Mouse (Mus musculus) hindbrain, embryonic 16.5 days (tissue): ENCODE measurements around the gene Snx14. TPM values are rescaled to one million over a fixed set of nuclear protein-coding genes. Genes with fewer than 3 reads are reported as not detected.

ENCODE experiments used
- ATAC-seq: fragments of 200-750 bp; cut with Nextera tagmentation; 2 replicates; pipeline ENCODE4 v1.8.0; 2017; ENCODE audit warnings: moderate TSS enrichment, moderate library complexity
- H3K27ac ChIP-seq: fragments of 300-500 bp; sonication (generic); 2 replicates; pipeline ENCODE4 v1.5.1; 2014; ENCODE audit warnings: low read depth, mild to moderate bottlenecking, control low read depth, low read length, moderate library complexity
- H3K27me3 ChIP-seq: fragments of 300-500 bp; sonication (generic); replicated peaks from 2 replicates; pipeline ENCODE4 v1.6.1; 2014; ENCODE audit warnings: low read length; ENCODE audit not compliant: control insufficient read depth, insufficient read depth
- H3K36me3 ChIP-seq: fragments of 300-500 bp; sonication (generic); 2 replicates; pipeline ENCODE4 v1.6.1; 2014; ENCODE audit warnings: mild to moderate bottlenecking, low read length, moderate library complexity, mixed read lengths; ENCODE audit not compliant: control insufficient read depth, insufficient read depth
- H3K4me1 ChIP-seq: fragments of 300-500 bp; sonication (generic); 2 replicates; pipeline ENCODE4 v1.6.1; 2014; ENCODE audit warnings: low read depth, low read length; ENCODE audit not compliant: control insufficient read depth, insufficient read depth
- H3K4me2 ChIP-seq: fragments of 300-500 bp; sonication (generic); 2 replicates; pipeline ENCODE4 v1.6.1; 2014; ENCODE audit warnings: mild to moderate bottlenecking, low read length, control low read depth, moderate library complexity
- H3K4me3 ChIP-seq: fragments of 300-500 bp; sonication (generic); 2 replicates; pipeline ENCODE4 v1.5.1; 2014; ENCODE audit warnings: mild to moderate bottlenecking, low read length, control low read depth, moderate library complexity
- H3K9ac ChIP-seq: fragments of 300-500 bp; sonication (generic); 2 replicates; pipeline ENCODE4 v1.6.1; 2014; ENCODE audit warnings: low read depth, mild to moderate bottlenecking, control low read depth, low read length, moderate library complexity
- H3K9me3 ChIP-seq: fragments of 300-500 bp; sonication (generic); 2 replicates; pipeline ENCODE4 v1.6.1; 2014; ENCODE audit warnings: mild to moderate bottlenecking, low read length, moderate library complexity; ENCODE audit not compliant: control insufficient read depth
- WGBS: fragments of 180-500 bp; shearing (Covaris S2); extraction: QIAGEN DNeasy Blood & Tissue Kit; methylation state at CpG from one replicate; pipeline ENCODE4 v1.1.7; 2014; 5-methylcytosine and 5-hydroxymethylcytosine counted together
- polyA plus RNA-seq: library from polyadenylated mRNA; unstranded; fragments of >200 nt; fragmentation: Nextera tagmentation; extraction: Ambion mirVana; gene quantifications from 2 replicates; pipeline ENCODE4 v1.2.1, GENCODE M21; 2015

The Snx14 gene
- polyA plus RNA-seq, 1 experiment from 2014 or later, result 41.1 TPM

DNA sequence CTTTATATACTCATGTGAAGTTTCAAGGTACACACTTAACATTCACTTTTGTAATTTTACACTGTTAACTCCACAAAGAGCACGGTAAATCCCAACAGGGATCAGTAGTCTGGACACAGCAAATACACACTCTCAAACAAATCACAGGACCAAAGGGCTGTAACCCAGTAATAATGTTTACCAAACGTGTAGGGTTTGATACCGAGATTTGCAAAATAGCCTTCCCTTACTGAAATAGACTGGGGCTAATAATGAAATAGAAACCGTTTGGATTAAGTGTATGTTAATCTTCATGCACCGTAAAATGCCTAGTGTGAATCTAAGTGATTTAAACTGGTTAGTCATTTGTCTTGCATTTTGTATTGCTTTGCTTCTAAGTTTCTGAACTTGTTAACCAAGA is 1.2 kb upstream of the Snx14 start:
- Histone ChIP-seq H3K27me3 (no peaks in the 10 kb centered on the region), H3K4me1 (peaks cover 16% of the 10 kb centered on the region), H3K9ac (no peak overlapping the region), H3K36me3 (no peaks in the 10 kb centered on the region), H3K4me3 (no peak overlapping the region), H3K4me2 (peak overlapping the region; percentile 83; the same call in 1 of the 2 replicates), H3K9me3 (no peaks in the 10 kb centered on the region), H3K27ac (no peak overlapping the region)
- ATAC-seq, result no peak
- WGBS, result 24% methylated on average over 5 of the region's 5 CpGs

DNA sequence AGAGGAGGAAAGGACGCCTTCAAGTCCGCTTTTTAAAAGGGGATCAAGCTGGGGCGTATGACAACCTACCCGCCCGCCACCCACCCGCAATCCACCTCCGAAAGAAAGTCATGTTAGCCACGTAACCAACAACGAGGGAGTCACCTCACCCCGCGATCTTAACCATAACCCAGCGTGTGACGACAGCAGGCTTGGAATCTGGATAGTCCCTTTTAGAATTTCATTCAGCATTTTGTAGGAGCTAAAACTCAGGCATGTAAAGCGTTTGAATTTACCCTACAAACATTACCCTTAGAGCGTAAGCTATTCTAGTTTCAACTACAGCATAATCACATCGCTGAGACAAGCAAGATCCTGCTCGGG is 461 bp upstream of the Snx14 start:
- peak overlapping the region; percentile 83 for H3K4me2 ChIP-seq
- under 1% methylated on average over 17 of the region's 17 CpGs for WGBS
- no peaks in the 10 kb centered on the region for H3K27me3 ChIP-seq
- H3K4me1 ChIP-seq, result peaks cover 16% of the 10 kb centered on the region
- peak overlapping the region; percentile 79 for H3K9ac ChIP-seq
- H3K9me3 ChIP-seq, result no peaks in the 10 kb centered on the region
- H3K27ac ChIP-seq, result peak overlapping the region; percentile 84
- H3K4me3 ChIP-seq, result peak overlapping the region; percentile 80
- H3K36me3 ChIP-seq, result no peaks in the 10 kb centered on the region
- ATAC-seq, result no peak

DNA sequence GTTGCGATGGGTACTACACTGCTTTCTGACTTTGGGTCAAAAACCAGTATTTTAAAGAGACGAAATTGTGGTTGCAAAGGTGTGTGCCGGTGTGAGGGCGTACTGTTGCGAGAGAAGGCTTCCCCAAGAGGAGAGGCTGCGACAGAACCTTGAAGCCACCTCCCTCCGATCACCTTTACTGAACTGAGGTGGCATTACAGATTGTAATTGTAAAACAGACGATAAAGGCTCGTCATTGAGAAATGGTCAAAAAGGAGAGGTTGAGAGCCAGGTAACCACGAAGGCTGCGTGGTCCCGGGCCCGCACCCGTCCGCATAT is 562 bp downstream of the Snx14 start:
- Histone ChIP-seq H3K4me1 (peaks cover 16% of the 10 kb centered on the region), H3K27ac (peak overlapping the region; percentile 84), H3K4me2 (peak overlapping the region; percentile 83), H3K36me3 (no peaks in the 10 kb centered on the region), H3K4me3 (peak overlapping the region; percentile 80), H3K9ac (peak overlapping the region; percentile 79), H3K9me3 (no peaks in the 10 kb centered on the region), H3K27me3 (no peaks in the 10 kb centered on the region)
- WGBS, result under 1% methylated on average over 15 of the region's 15 CpGs
- peak; percentile 10 for ATAC-seq

DNA sequence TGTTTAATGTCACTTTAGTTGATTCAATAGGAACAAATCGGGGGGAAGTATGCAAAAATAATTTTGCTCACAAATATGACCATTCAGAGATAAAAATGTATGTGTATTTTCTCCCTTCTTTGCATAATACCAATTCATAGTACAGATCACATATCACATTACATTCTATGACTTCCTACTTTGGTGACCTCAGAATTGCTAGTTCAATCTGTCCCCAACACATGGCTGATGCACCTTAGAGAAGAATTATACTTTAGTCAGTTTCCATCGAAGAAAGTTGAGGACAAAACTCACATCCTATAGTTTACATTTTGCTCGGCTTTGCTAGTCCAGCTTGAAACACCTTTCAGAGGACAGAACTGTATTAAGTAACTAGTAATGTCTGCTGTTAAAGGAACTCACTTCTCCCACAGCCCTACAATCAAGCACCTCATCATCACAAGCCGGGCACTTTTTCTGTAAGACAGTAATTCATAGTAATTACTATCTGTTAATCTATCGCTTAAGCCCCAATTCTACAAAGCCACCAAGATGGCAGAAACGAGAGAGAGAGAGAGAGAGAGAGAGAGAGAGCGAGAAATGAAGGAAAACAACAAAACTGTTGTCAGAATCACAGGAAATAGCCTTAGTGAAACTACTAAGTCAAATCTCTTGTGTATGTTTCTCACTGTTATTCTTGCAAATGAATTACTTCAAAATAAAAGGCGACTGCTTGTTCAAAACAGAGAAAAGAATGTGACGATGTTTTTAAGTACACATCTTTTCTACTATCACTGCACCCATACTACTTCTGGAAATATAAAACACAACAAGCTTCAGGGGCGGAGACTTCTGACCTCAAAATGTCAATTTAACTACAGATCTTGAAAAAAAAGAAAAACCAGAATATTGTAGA is 1.2 kb downstream of the Snx14 start:
- WGBS, result 58% methylated on average over 10 of the region's 10 CpGs
- peaks cover 16% of the 10 kb centered on the region for H3K4me1 ChIP-seq
- H3K4me2 ChIP-seq, result peak overlapping the region; percentile 83
- no peak overlapping the region; the same call in 1 of the 2 replicates for H3K27ac ChIP-seq
- no peak for ATAC-seq
- peak overlapping the region; percentile 79 for H3K9ac ChIP-seq
- no peaks in the 10 kb centered on the region for H3K36me3 ChIP-seq
- no peaks in the 10 kb centered on the region for H3K9me3 ChIP-seq
- no peaks in the 10 kb centered on the region for H3K27me3 ChIP-seq
- peak overlapping the region; percentile 80 for H3K4me3 ChIP-seq

DNA sequence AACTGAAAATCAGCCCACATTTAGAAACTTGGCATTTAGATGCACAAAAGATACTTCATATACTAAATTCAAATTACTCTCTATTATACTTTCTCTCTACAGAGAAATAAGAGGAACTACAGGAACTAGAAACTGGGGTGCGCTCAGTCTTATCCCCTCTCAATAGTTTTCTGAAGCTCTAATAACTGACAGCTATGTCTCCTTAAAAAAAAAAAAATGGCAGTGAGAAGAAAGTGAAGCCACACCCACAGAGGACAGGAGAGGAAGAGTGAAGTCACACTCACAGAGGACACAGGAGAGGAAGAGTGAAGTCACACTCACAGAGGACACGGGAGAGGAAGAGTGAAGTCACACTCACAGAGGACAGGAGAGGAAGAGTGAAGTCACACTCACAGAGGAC is 14.4 kb downstream of the Snx14 start:
- Histone ChIP-seq H3K4me3 (no peak overlapping the region), H3K4me1 (no peaks in the 10 kb centered on the region), H3K27ac (no peak overlapping the region), H3K27me3 (no peaks in the 10 kb centered on the region), H3K4me2 (no peak overlapping the region), H3K9me3 (no peaks in the 10 kb centered on the region), H3K36me3 (peaks cover 5% of the 10 kb centered on the region), H3K9ac (no peak overlapping the region)
- 92% methylated on average over 2 of the region's 2 CpGs for WGBS
- no peak for ATAC-seq

DNA sequence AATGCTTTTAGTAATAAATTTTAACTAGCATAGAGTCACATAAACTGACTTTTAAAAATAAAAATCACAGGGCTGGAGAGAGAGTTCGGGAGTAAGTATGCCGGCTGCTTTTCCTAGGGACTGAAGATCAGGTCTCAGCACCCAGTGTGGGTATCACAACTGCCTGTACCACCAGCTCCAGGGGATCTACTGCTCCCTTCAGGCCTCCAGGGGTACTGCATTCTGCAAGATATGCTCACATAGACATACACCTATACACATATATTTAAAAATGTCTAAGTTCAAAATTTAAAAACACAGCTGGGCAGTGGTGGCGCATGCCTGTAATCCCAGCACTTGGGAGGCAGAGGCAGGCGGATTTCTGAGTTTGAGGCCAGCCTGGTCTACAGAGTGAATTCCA is 16.3 kb downstream of the Snx14 start:
- WGBS, result 98% methylated on average over 4 of the region's 4 CpGs
- H3K4me1 ChIP-seq, result no peaks in the 10 kb centered on the region

DNA sequence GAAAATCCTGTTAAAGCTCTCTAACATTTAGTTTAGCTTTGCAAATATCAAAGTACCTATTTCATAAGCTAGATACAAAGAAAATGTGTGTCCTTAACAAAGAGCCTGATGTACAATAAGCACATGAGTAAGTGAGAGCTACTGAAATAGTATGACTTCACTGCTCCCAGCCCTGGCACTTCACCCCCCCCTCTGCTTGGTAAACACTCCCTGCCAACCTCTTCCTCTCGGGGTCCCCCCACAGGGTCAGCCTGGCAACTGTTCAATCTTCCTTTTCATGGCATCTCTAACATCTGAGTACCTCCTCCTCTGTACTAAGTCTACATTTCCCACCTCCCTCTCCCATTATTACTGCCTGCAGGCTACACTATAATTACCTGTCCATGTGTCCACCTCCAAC is 22.0 kb downstream of the Snx14 start:
- 67% methylated on average over 1 of the region's 1 CpGs for WGBS
- no peaks in the 10 kb centered on the region for H3K27me3 ChIP-seq
- H3K9me3 ChIP-seq, result no peaks in the 10 kb centered on the region
- no peak overlapping the region for H3K4me3 ChIP-seq
- H3K36me3 ChIP-seq, result peaks cover 13% of the 10 kb centered on the region
- H3K4me1 ChIP-seq, result no peaks in the 10 kb centered on the region
- ATAC-seq, result no peak
- H3K9ac ChIP-seq, result no peak overlapping the region
- no peak overlapping the region for H3K27ac ChIP-seq
- H3K4me2 ChIP-seq, result no peak overlapping the region

More for the DNA sequence above, 16.3 kb downstream of the Snx14 start:
- H3K9ac ChIP-seq, result no peak overlapping the region
- no peak overlapping the region for H3K4me3 ChIP-seq
- peaks cover 11% of the 10 kb centered on the region for H3K36me3 ChIP-seq
- no peaks in the 10 kb centered on the region for H3K27me3 ChIP-seq
- H3K9me3 ChIP-seq, result no peaks in the 10 kb centered on the region
- no peak overlapping the region for H3K4me2 ChIP-seq
- no peak overlapping the region for H3K27ac ChIP-seq
- ATAC-seq, result no peak

DNA sequence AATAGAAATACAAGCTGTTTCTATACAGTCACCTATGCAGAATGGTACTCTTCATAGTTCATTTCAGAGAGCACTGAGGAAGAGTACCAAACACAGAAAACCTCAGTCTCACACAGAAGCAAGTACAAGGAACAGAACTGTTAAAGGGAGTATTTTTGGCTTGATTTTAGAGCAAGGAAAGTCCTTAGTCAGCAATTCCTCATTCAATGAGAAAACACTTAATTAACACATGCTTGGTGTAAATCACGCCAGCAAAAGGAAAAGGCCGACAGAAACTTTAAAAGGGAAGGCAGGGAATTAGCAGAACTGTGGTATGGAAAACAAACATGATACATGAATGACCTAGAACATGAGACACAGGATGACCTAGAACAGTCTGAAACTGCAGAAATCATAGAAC is 28.8 kb downstream of the Snx14 start:
- WGBS, result 79% methylated on average over 2 of the region's 2 CpGs

DNA sequence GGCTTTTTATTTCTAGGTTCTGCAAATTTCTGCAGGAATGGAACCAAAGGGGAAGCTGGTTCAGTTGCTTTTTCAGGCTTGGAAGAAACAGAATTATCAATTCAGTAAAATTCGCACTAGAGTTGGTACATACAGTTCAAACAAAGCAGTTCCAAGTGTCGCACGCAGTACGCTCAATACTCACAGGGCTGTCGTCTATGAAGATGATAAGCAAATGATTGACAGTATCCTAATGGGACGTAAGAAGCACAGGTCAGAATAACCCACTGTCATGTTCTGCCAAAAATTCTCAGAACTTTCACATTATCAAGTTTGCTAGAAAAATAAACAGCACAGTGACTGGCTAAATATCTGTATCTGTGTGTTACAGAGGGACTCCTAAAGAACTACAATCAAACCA is 34.2 kb downstream of the Snx14 start:
- ATAC-seq, result no peak
- no peak overlapping the region for H3K27ac ChIP-seq
- 87% methylated on average over 6 of the region's 6 CpGs for WGBS
- no peak overlapping the region for H3K9ac ChIP-seq
- no peak overlapping the region for H3K4me3 ChIP-seq
- H3K9me3 ChIP-seq, result no peaks in the 10 kb centered on the region
- H3K4me1 ChIP-seq, result no peaks in the 10 kb centered on the region
- no peak overlapping the region for H3K4me2 ChIP-seq
- H3K36me3 ChIP-seq, result peaks cover 19% of the 10 kb centered on the region
- H3K27me3 ChIP-seq, result no peaks in the 10 kb centered on the region

More for the DNA sequence above, 28.8 kb downstream of the Snx14 start:
- H3K4me3 ChIP-seq, result no peak overlapping the region
- H3K4me1 ChIP-seq, result no peaks in the 10 kb centered on the region
- H3K9me3 ChIP-seq, result no peaks in the 10 kb centered on the region
- no peaks in the 10 kb centered on the region for H3K27me3 ChIP-seq
- ATAC-seq, result no peak
- H3K4me2 ChIP-seq, result no peak overlapping the region
- H3K9ac ChIP-seq, result no peak overlapping the region
- no peak overlapping the region for H3K27ac ChIP-seq
- peaks cover 9% of the 10 kb centered on the region; the same call in 1 of the 2 replicates for H3K36me3 ChIP-seq
